ENCODE assay signal across 8 mouse cellular contexts in the genomic region with DNA sequence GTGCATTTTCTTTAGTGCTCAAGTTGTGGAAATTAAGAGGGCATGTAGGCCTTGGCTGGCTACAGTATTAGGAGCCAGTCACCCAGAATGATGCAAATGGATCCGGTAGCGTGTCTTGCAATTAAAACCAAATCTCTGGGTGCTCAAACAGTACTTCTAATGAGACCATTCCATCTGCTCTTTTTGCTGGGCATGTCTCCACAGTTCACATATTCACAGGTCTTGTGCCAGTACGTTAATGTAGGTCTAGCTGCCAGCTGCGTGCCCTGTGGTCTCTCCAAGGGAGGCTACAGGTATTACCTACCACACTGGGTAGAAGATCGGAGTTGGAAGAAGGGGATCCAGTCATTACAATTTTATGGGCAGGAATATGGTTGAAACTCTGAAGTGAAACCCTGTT. TPM values are rescaled to one million over a fixed set of nuclear protein-coding genes. Genes with fewer than 3 reads are reported as not detected.
A peak's percentile ranks its signal among the peaks of the same experiment; 100 is the strongest.
DNase-seq lines count a peak whose midpoint lies in the region; ATAC-seq and TF ChIP-seq lines count a peak whose summit lies in the region.

No protein-coding gene starts in this region.

- H3K27ac ChIP-seq in kidney, embryonic 14.5 days (ENCODE audit: low read depth, low read length), result peak overlapping the region; percentile 98
- peak overlapping the region; percentile 93 for H3K27ac ChIP-seq in heart, postnatal 0 days (ENCODE audit: low read depth)
- no peak overlapping the region; the same call in 1 of the 2 replicates for H3K27ac ChIP-seq in midbrain, embryonic 11.5 days (ENCODE audit: low read depth, low read length)

- no peak for TF ChIP-seq EP300 in heart, postnatal 0 days (IDR thresholded peaks at IDR 0.05; ENCODE audit: low read depth)

- H3K4me3 ChIP-seq in kidney, embryonic 14.5 days (ENCODE audit: low read length), result peak overlapping the region; percentile 73
- peak overlapping the region; percentile 75 for H3K4me3 ChIP-seq in heart, postnatal 0 days (ENCODE audit: low read depth, low read length)
- peak overlapping the region; percentile 56 for H3K4me3 ChIP-seq in midbrain, embryonic 11.5 days (ENCODE audit: low read depth, low read length)

- TF ChIP-seq CTCF in heart, postnatal 0 days (IDR thresholded peaks at IDR 0.05; ENCODE audit: low read depth), result no peak

- H3K9ac ChIP-seq in kidney, embryonic 14.5 days (ENCODE audit: low read depth, low read length), result peak overlapping the region; percentile 86
- H3K9ac ChIP-seq in heart, postnatal 0 days (replicated peaks; ENCODE audit: low read depth, low read length), result peak overlapping the region; percentile 57
- H3K9ac ChIP-seq in midbrain, embryonic 11.5 days (ENCODE audit: low read length), result peak overlapping the region; percentile 71

- H3K4me1 ChIP-seq in kidney, embryonic 14.5 days (ENCODE audit: control insufficient read depth, insufficient read depth, low read length), result peaks cover 27% of the 10 kb centered on the region; the same call in 1 of the 2 replicates
- peaks cover 26% of the 10 kb centered on the region for H3K4me1 ChIP-seq in heart, postnatal 0 days (ENCODE audit: control insufficient read depth, insufficient read depth)
- peaks cover 27% of the 10 kb centered on the region for H3K4me1 ChIP-seq in midbrain, embryonic 11.5 days (ENCODE audit: control insufficient read depth, insufficient read depth, low read length)

- WGBS in kidney, embryonic 14.5 days, result 15% methylated on average over 5 of the region's 5 CpGs
- 14% methylated on average over 5 of the region's 5 CpGs for WGBS in heart, postnatal 0 days
- WGBS in midbrain, embryonic 11.5 days, result 44% methylated on average over 5 of the region's 5 CpGs

- ATAC-seq in kidney, embryonic 14.5 days (ENCODE audit: low FRiP score, low TSS enrichment), result no peak
- no peak for ATAC-seq in heart, postnatal 0 days (ENCODE audit: insufficient read depth, low read depth)
- ATAC-seq in midbrain, embryonic 11.5 days (ENCODE audit: low FRiP score), result no peak

- no peaks in the 10 kb centered on the region for H3K27me3 ChIP-seq in kidney, embryonic 14.5 days (ENCODE audit: control insufficient read depth, insufficient read depth, low read length)
- H3K27me3 ChIP-seq in heart, postnatal 0 days (ENCODE audit: control insufficient read depth, insufficient read depth, low read length), result no peaks in the 10 kb centered on the region
- no peaks in the 10 kb centered on the region for H3K27me3 ChIP-seq in midbrain, embryonic 11.5 days (ENCODE audit: control insufficient read depth, insufficient read depth, low read length)

- no peaks in the 10 kb centered on the region for H3K9me3 ChIP-seq in kidney, embryonic 14.5 days (ENCODE audit: control insufficient read depth, low read length)
- no peaks in the 10 kb centered on the region for H3K9me3 ChIP-seq in heart, postnatal 0 days (replicated peaks; ENCODE audit: control insufficient read depth, low read length)
- H3K9me3 ChIP-seq in midbrain, embryonic 11.5 days (ENCODE audit: control insufficient read depth, low read length), result no peaks in the 10 kb centered on the region

- peaks cover 36% of the 10 kb centered on the region for H3K36me3 ChIP-seq in kidney, embryonic 14.5 days (ENCODE audit: control insufficient read depth, insufficient read depth, low read length)
- H3K36me3 ChIP-seq in heart, postnatal 0 days (replicated peaks; ENCODE audit: control insufficient read depth, insufficient read depth, low read length), result peaks cover 14% of the 10 kb centered on the region
- H3K36me3 ChIP-seq in midbrain, embryonic 11.5 days (ENCODE audit: control insufficient read depth, insufficient read depth, low read length), result no peaks in the 10 kb centered on the region; the same call in 1 of the 2 replicates

- no peak for DNase-seq in kidney, postnatal 14 days
- peak; percentile 39 for DNase-seq in ZHBTc4 (ENCODE audit: low read depth, low spot score)
- no peak for DNase-seq in heart, postnatal 0 days (ENCODE audit: low spot score)
- DNase-seq in midbrain, embryonic 11.5 days (ENCODE audit: low spot score, missing footprints), result no peak
- no peak for DNase-seq in embryo, embryonic 10.5 days (ENCODE audit: low spot score)
- no peak for DNase-seq in frontal cortex, adult 2 months (ENCODE audit: extremely low spot score in 1 of 2, low spot score in 1 of 2)
- no peak for DNase-seq in kidney, postnatal 25 days

- H3K4me2 ChIP-seq in kidney, embryonic 14.5 days (replicated peaks; ENCODE audit: low read depth, low read length), result peak overlapping the region; percentile 88
- peak overlapping the region; percentile 91 for H3K4me2 ChIP-seq in heart, postnatal 0 days (ENCODE audit: low read depth, low read length)
- peak overlapping the region; percentile 86 for H3K4me2 ChIP-seq in midbrain, embryonic 11.5 days

RNA-seq across cellular contexts. Expression of a gene that starts 17.9 kb away (rescaled TPM):
- polyA plus RNA-seq in kidney, embryonic 14.5 days (2014; fragmentation: Nextera tagmentation; extraction: Ambion mirVana), result 606 and 823 TPM in 2 replicates
- 223 and 234 TPM in 2 replicates for total RNA-seq in heart, postnatal 0 days (2014; rRNA removed; ENCODE audit: low replicate concordance)
- polyA plus RNA-seq in heart, postnatal 0 days (2015; fragmentation: Nextera tagmentation; extraction: Ambion mirVana), result 292 and 314 TPM in 2 replicates
- 723 and 735 TPM in 2 replicates for polyA plus RNA-seq in midbrain, embryonic 11.5 days (2014; fragmentation: Nextera tagmentation; extraction: Ambion mirVana)
- polyA plus RNA-seq in frontal cortex, adult 2 months (2012; rRNA removed), result 121 and 126 TPM in 2 replicates

RNA-seq across cellular contexts. Expression of a gene that starts 19.4 kb away (rescaled TPM):
- polyA plus RNA-seq in kidney, embryonic 14.5 days (2014; fragmentation: Nextera tagmentation; extraction: Ambion mirVana), result 77.7 and 94.8 TPM in 2 replicates
- not detected in 2 replicates for total RNA-seq in heart, postnatal 0 days (2014; rRNA removed; ENCODE audit: low replicate concordance)
- 0.55 and 0.97 TPM in 2 replicates for polyA plus RNA-seq in heart, postnatal 0 days (2015; fragmentation: Nextera tagmentation; extraction: Ambion mirVana)
- polyA plus RNA-seq in midbrain, embryonic 11.5 days (2014; fragmentation: Nextera tagmentation; extraction: Ambion mirVana), result 1.4 and 2.1 TPM in 2 replicates
- polyA plus RNA-seq in frontal cortex, adult 2 months (2012; rRNA removed), result 0.08 TPM in 1 of 2 replicates, not detected in the other

RNA-seq across cellular contexts. Expression of a gene that starts 56.1 kb away (rescaled TPM):
- polyA plus RNA-seq in kidney, embryonic 14.5 days (2014; fragmentation: Nextera tagmentation; extraction: Ambion mirVana), result 6.6 and 10.0 TPM in 2 replicates
- 0.27 TPM in 1 of 2 replicates, not detected in the other for total RNA-seq in heart, postnatal 0 days (2014; rRNA removed; ENCODE audit: low replicate concordance)
- 0.20 and 0.48 TPM in 2 replicates for polyA plus RNA-seq in heart, postnatal 0 days (2015; fragmentation: Nextera tagmentation; extraction: Ambion mirVana)
- 11.8 and 12.5 TPM in 2 replicates for polyA plus RNA-seq in midbrain, embryonic 11.5 days (2014; fragmentation: Nextera tagmentation; extraction: Ambion mirVana)
- 24.3 and 26.8 TPM in 2 replicates for polyA plus RNA-seq in frontal cortex, adult 2 months (2012; rRNA removed)

Comparison
In these comparisons a context has a peak if more than half of its experiments do, and no peak if none do; other contexts are left out.
1. RNA of a gene that starts 19.4 kb away (polyA plus RNA-seq): 77.7 to 94.8 TPM in kidney, embryonic 14.5 days; 1.4 to 2.1 TPM in midbrain, embryonic 11.5 days, 0.55 to 0.97 TPM in heart, postnatal 0 days and 0.08 TPM in frontal cortex, adult 2 months; every median in the first group is over 10 times any median in the second.
2. Peak in every context shown above with its lines, with median percentiles within 50 percentile points of each other: H3K4me2 ChIP-seq, H3K4me3 ChIP-seq and H3K9ac ChIP-seq.